Mouse (Mus musculus): ENCODE measurements around the gene Epyc. TPM values are rescaled to one million over a fixed set of nuclear protein-coding genes. Genes with fewer than 3 reads are reported as not detected.

The Epyc gene
- polyA plus RNA-seq (2012; rRNA removed) = not detected in 2 replicates

DNA sequence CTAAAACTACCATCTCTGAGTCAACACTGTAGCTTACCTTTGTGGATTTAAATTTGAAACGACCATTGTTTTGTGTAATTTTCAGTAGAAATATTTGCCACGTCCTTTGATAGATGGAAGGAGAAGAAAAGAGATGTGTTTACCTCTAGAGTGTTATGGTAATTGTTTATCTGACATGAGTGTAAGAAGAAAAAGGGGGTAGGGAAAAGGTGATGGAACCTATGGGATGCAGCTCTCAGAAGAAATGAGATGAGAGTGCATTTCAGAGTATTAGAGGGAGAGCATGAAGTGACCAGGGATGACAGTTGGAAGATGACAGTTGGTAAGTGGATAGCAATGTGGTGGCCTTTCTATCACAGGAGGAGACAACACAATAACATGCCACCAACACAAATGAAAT, at the start of gene Epyc:
Gene Epyc (plus strand): TSS at position 301 of the 400 bp plus-strand sequence.
- Histone ChIP-seq H3K36me3 (ENCODE audit: control insufficient read depth, insufficient read depth, low read length) (no peaks in the 10 kb centered on the region), H3K27ac (ENCODE audit: insufficient read depth, low read depth, low read length) (no peak within 1 kb of the TSS), H3K4me3 (ENCODE audit: low read depth, low read length) (no peak within 1 kb of the TSS), H3K4me1 (ENCODE audit: control insufficient read depth, insufficient read depth, insufficient read length, low read length) (no peaks in the 10 kb centered on the region), H3K27me3 (ENCODE audit: control insufficient read depth, insufficient read depth, low read length) (no peaks in the 10 kb centered on the region)
- TF ChIP-seq POLR2A (IDR thresholded peaks at IDR 0.05; ENCODE audit: low read depth, low read length) (no peak), CTCF (IDR thresholded peaks at IDR 0.05; ENCODE audit: extremely low read depth, insufficient read length, insufficient replicate concordance, low read depth, low read length) (no peak)
- WGBS = 71% methylated on average over 2 of the region's 2 CpGs

DNA sequence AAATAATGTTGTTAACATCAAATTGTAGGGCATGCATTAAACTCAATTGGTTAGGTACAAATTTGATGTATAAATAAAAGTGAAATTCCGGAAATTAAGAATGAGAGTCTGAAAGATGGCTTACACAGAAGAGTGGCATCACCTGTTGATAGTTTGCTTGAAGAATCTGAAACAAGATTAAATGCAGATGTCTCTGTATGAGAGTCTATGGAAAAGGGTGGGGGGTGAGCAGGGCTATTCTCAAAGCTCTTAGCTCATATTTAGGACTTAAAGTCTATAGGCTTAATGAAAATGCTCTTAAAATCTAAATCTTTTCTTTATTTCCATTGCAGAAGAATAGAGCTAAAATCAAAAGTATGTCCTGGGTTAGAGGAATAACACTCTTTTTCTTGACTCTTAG, 48.2 kb upstream of the Epyc start:
- H3K27ac ChIP-seq (ENCODE audit: insufficient read depth, low read depth, low read length) = no peak overlapping the region
- no peak overlapping the region for H3K4me3 ChIP-seq (ENCODE audit: low read depth, low read length)
- no peaks in the 10 kb centered on the region for H3K27me3 ChIP-seq (ENCODE audit: control insufficient read depth, insufficient read depth, low read length)
- TF ChIP-seq POLR2A (IDR thresholded peaks at IDR 0.05; ENCODE audit: low read depth, low read length) = no peak
- TF ChIP-seq CTCF (IDR thresholded peaks at IDR 0.05; ENCODE audit: extremely low read depth, insufficient read length, insufficient replicate concordance, low read depth, low read length) = no peak
- no peaks in the 10 kb centered on the region for H3K36me3 ChIP-seq (ENCODE audit: control insufficient read depth, insufficient read depth, low read length)
- 83% methylated on average over 1 of the region's 1 CpGs for WGBS
- H3K4me1 ChIP-seq (ENCODE audit: control insufficient read depth, insufficient read depth, insufficient read length, low read length) = no peaks in the 10 kb centered on the region

- Histone ChIP-seq H3K27ac (ENCODE audit: insufficient read depth, low read depth, low read length) (no peak overlapping the region), H3K36me3 (ENCODE audit: control insufficient read depth, insufficient read depth, low read length) (no peaks in the 10 kb centered on the region), H3K4me3 (ENCODE audit: low read depth, low read length) (no peak overlapping the region), H3K27me3 (ENCODE audit: control insufficient read depth, insufficient read depth, low read length) (no peaks in the 10 kb centered on the region), H3K4me1 (ENCODE audit: control insufficient read depth, insufficient read depth, insufficient read length, low read length) (no peaks in the 10 kb centered on the region)
- TF ChIP-seq POLR2A (IDR thresholded peaks at IDR 0.05; ENCODE audit: low read depth, low read length) = no peak
- TF ChIP-seq CTCF (IDR thresholded peaks at IDR 0.05; ENCODE audit: extremely low read depth, insufficient read length, insufficient replicate concordance, low read depth, low read length) = no peak
- 71% methylated on average over 4 of the region's 4 CpGs for WGBS
These were observed 42.1 kb upstream of the Epyc start for GRCm38 (mm10) chr10:97601744-97602143.

- no peaks in the 10 kb centered on the region for H3K4me1 ChIP-seq (ENCODE audit: control insufficient read depth, insufficient read depth, insufficient read length, low read length)
- TF ChIP-seq POLR2A (IDR thresholded peaks at IDR 0.05; ENCODE audit: low read depth, low read length) (no peak), CTCF (IDR thresholded peaks at IDR 0.05; ENCODE audit: extremely low read depth, insufficient read length, insufficient replicate concordance, low read depth, low read length) (no peak)
- no peak overlapping the region for H3K27ac ChIP-seq (ENCODE audit: insufficient read depth, low read depth, low read length)
- H3K27me3 ChIP-seq (ENCODE audit: control insufficient read depth, insufficient read depth, low read length) = no peaks in the 10 kb centered on the region
- no peaks in the 10 kb centered on the region for H3K36me3 ChIP-seq (ENCODE audit: control insufficient read depth, insufficient read depth, low read length)
- H3K4me3 ChIP-seq (ENCODE audit: low read depth, low read length) = no peak overlapping the region
These were observed 40.6 kb upstream of the Epyc start for GRCm38 (mm10) chr10:97603256-97603655.

GRCm38 (mm10) chr10:97606579-97606978, 37.3 kb upstream of the Epyc start, which contains the start of gene Kera:
TSS of gene Kera (plus strand) at chr10:97606879.
- WGBS = 69% methylated on average over 2 of the region's 2 CpGs
- H3K4me3 ChIP-seq (ENCODE audit: low read depth, low read length) = no peak within 1 kb of the TSS
- no peaks in the 10 kb centered on the region for H3K27me3 ChIP-seq (ENCODE audit: control insufficient read depth, insufficient read depth, low read length)
- TF ChIP-seq CTCF (IDR thresholded peaks at IDR 0.05; ENCODE audit: extremely low read depth, insufficient read length, insufficient replicate concordance, low read depth, low read length) (no peak), POLR2A (IDR thresholded peaks at IDR 0.05; ENCODE audit: low read depth, low read length) (no peak)
- no peaks in the 10 kb centered on the region for H3K4me1 ChIP-seq (ENCODE audit: control insufficient read depth, insufficient read depth, insufficient read length, low read length)
- no peaks in the 10 kb centered on the region for H3K36me3 ChIP-seq (ENCODE audit: control insufficient read depth, insufficient read depth, low read length)
- no peak within 1 kb of the TSS for H3K27ac ChIP-seq (ENCODE audit: insufficient read depth, low read depth, low read length)

- no peaks in the 10 kb centered on the region for H3K27me3 ChIP-seq (ENCODE audit: control insufficient read depth, insufficient read depth, low read length)
- no peaks in the 10 kb centered on the region for H3K4me1 ChIP-seq (ENCODE audit: control insufficient read depth, insufficient read depth, insufficient read length, low read length)
- no peak overlapping the region for H3K27ac ChIP-seq (ENCODE audit: insufficient read depth, low read depth, low read length)
- TF ChIP-seq CTCF (IDR thresholded peaks at IDR 0.05; ENCODE audit: extremely low read depth, insufficient read length, insufficient replicate concordance, low read depth, low read length) = no peak
- TF ChIP-seq POLR2A (IDR thresholded peaks at IDR 0.05; ENCODE audit: low read depth, low read length) = no peak
- H3K36me3 ChIP-seq (ENCODE audit: control insufficient read depth, insufficient read depth, low read length) = no peaks in the 10 kb centered on the region
- WGBS = 93% methylated on average over 1 of the region's 1 CpGs
- H3K4me3 ChIP-seq (ENCODE audit: low read depth, low read length) = no peak overlapping the region
These were observed 21.5 kb upstream of the Epyc start for GRCm38 (mm10) chr10:97622328-97622727.

DNA sequence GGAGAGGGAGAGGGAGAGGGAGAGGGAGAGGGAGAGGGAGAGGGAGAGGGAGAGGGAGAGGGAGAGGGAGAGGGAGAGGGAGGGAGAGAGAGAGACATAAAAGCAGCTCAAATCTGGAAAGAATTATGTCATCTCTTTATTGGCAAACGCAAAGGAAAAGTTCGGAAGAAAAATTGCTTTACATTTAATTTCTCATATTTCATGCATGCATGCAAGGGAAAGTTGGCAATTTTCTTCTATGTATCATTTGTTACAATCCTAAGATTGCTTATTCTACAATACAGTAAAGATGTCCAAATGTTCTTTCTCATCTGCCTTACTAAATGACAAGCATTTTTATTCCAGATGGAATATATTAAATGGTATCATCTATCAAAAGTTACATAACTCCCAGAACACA, 19.5 kb upstream of the Epyc start:
- no peak for TF ChIP-seq POLR2A (IDR thresholded peaks at IDR 0.05; ENCODE audit: low read depth, low read length)
- TF ChIP-seq CTCF (IDR thresholded peaks at IDR 0.05; ENCODE audit: extremely low read depth, insufficient read length, insufficient replicate concordance, low read depth, low read length) = no peak
- Histone ChIP-seq H3K4me1 (ENCODE audit: control insufficient read depth, insufficient read depth, insufficient read length, low read length) (no peaks in the 10 kb centered on the region), H3K27ac (ENCODE audit: insufficient read depth, low read depth, low read length) (no peak overlapping the region), H3K36me3 (ENCODE audit: control insufficient read depth, insufficient read depth, low read length) (no peaks in the 10 kb centered on the region), H3K4me3 (ENCODE audit: low read depth, low read length) (no peak overlapping the region), H3K27me3 (ENCODE audit: control insufficient read depth, insufficient read depth, low read length) (no peaks in the 10 kb centered on the region)
- WGBS = 63% methylated on average over 2 of the region's 2 CpGs

DNA sequence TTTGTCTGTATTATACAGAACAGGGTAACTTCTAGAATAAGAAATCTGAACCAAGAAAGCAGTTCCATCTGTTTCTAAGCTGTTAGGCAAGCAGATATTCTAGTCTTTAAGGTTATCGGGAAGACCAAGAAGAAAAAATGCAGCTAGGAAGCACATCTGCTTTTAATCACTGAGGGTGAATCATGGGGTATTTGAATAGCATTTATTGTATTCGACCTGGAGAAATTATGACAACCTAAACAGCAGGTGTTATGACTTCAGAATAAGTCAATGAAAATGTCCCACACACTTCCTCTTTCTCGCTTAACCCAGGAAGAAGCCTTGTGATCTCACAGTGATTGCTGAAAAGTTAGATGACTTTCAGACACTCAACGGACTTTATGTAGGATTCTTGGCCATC, 18.8 kb upstream of the Epyc start:
- Histone ChIP-seq H3K4me3 (ENCODE audit: low read depth, low read length) (no peak overlapping the region), H3K36me3 (ENCODE audit: control insufficient read depth, insufficient read depth, low read length) (no peaks in the 10 kb centered on the region), H3K4me1 (ENCODE audit: control insufficient read depth, insufficient read depth, insufficient read length, low read length) (no peaks in the 10 kb centered on the region), H3K27me3 (ENCODE audit: control insufficient read depth, insufficient read depth, low read length) (no peaks in the 10 kb centered on the region), H3K27ac (ENCODE audit: insufficient read depth, low read depth, low read length) (no peak overlapping the region)
- 44% methylated on average over 4 of the region's 4 CpGs for WGBS
- TF ChIP-seq CTCF (IDR thresholded peaks at IDR 0.05; ENCODE audit: extremely low read depth, insufficient read length, insufficient replicate concordance, low read depth, low read length) (no peak), POLR2A (IDR thresholded peaks at IDR 0.05; ENCODE audit: low read depth, low read length) (no peak)

All from small intestine, adult 2 months (tissue).